In the genomic region with DNA sequence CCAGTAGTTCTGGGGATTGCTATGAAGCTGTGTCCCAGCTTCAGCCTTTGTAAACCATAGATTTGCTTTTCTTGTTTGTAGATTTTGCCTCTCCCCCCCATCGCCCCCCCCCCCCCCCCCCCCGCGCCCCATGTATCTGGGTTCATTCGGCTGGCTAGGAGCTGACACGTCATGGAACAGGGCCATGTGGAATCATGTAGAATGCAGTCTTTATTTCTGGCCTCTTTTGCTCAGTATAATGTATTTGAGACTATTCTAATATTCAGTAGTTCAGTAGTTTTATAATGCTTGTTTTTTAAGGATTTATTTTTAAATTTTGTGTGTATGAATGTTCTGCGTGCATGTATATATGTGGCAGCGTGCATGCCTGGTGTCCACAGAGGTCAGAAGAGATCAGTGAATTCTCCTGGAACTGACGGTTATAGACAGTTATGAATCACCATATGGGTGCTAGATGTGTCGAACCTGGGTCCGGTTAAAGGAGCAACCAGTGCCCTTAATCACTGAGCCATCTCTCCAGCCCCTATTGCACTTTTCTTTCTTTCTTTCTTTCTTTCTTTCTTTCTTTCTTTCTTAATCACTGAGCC, we compare ENCODE assay signal across 8 mouse cellular contexts. TPM values are rescaled to one million over a fixed set of nuclear protein-coding genes. Genes with fewer than 3 reads are reported as not detected.
DNase-seq lines count a peak whose midpoint lies in the region; ATAC-seq lines count a peak whose summit lies in the region.

No protein-coding gene starts in this region.

- H3K27ac ChIP-seq in kidney, embryonic 16.5 days (ENCODE audit: low read length): peak overlapping the region; percentile 93; the same call in 1 of the 2 replicates
- no peak overlapping the region for H3K27ac ChIP-seq in hindbrain, embryonic 15.5 days (replicated peaks)
- no peak overlapping the region for H3K27ac ChIP-seq in midbrain, embryonic 15.5 days

- H3K4me1 ChIP-seq in kidney, embryonic 16.5 days (ENCODE audit: insufficient read depth, low read length): no peaks in the 10 kb centered on the region
- H3K4me1 ChIP-seq in hindbrain, embryonic 15.5 days (replicated peaks): peaks cover 7% of the 10 kb centered on the region
- peaks cover 7% of the 10 kb centered on the region for H3K4me1 ChIP-seq in midbrain, embryonic 15.5 days

- peak overlapping the region; percentile 79 for H3K9ac ChIP-seq in kidney, embryonic 16.5 days (replicated peaks; ENCODE audit: low read length)
- peak overlapping the region; percentile 50; the same call in 1 of the 2 replicates for H3K9ac ChIP-seq in hindbrain, embryonic 15.5 days
- peak overlapping the region; percentile 27; the same call in 1 of the 2 replicates for H3K9ac ChIP-seq in midbrain, embryonic 15.5 days

- no peak for ATAC-seq in kidney, embryonic 16.5 days (ENCODE audit: low FRiP score, low TSS enrichment)
- ATAC-seq in hindbrain, embryonic 15.5 days (ENCODE audit: low FRiP score, low read depth): no peak
- no peak for ATAC-seq in midbrain, embryonic 15.5 days (replicated peaks)

- no peaks in the 10 kb centered on the region for H3K36me3 ChIP-seq in kidney, embryonic 16.5 days (ENCODE audit: insufficient read depth, low read length)
- H3K36me3 ChIP-seq in hindbrain, embryonic 15.5 days: no peaks in the 10 kb centered on the region
- H3K36me3 ChIP-seq in midbrain, embryonic 15.5 days (replicated peaks): no peaks in the 10 kb centered on the region

- 30% methylated on average over 8 of the region's 10 CpGs for WGBS in kidney, embryonic 16.5 days
- 48% methylated on average over 7 of the region's 10 CpGs for WGBS in hindbrain, embryonic 15.5 days
- WGBS in midbrain, embryonic 15.5 days: 43% methylated on average over 8 of the region's 10 CpGs

- peak overlapping the region; percentile 68 for H3K4me3 ChIP-seq in kidney, embryonic 16.5 days (ENCODE audit: low read length)
- H3K4me3 ChIP-seq in hindbrain, embryonic 15.5 days: peak overlapping the region; percentile 67
- H3K4me3 ChIP-seq in midbrain, embryonic 15.5 days: peak overlapping the region; percentile 61

- H3K27me3 ChIP-seq in kidney, embryonic 16.5 days (ENCODE audit: insufficient read depth, low read length): no peaks in the 10 kb centered on the region
- no peaks in the 10 kb centered on the region for H3K27me3 ChIP-seq in hindbrain, embryonic 15.5 days
- H3K27me3 ChIP-seq in midbrain, embryonic 15.5 days (replicated peaks): no peaks in the 10 kb centered on the region

- no peak for DNase-seq in kidney, adult 9 months
- peak; percentile 51 for DNase-seq in NIH3T3 (ENCODE audit: low read depth)
- DNase-seq in right cerebral cortex, adult 18-20 months: no peak
- DNase-seq in cerebellum, postnatal 4 days (ENCODE audit: low spot score in 2 of 2): no peak
- DNase-seq in urinary bladder, adult 2 months (ENCODE audit: low spot score): no peak

- H3K9me3 ChIP-seq in kidney, embryonic 16.5 days (ENCODE audit: low read length): no peaks in the 10 kb centered on the region
- H3K9me3 ChIP-seq in hindbrain, embryonic 15.5 days: no peaks in the 10 kb centered on the region
- H3K9me3 ChIP-seq in midbrain, embryonic 15.5 days: no peaks in the 10 kb centered on the region

- H3K4me2 ChIP-seq in kidney, embryonic 16.5 days (replicated peaks; ENCODE audit: low read depth, low read length): peak overlapping the region; percentile 77
- peak overlapping the region; percentile 65 for H3K4me2 ChIP-seq in hindbrain, embryonic 15.5 days
- peak overlapping the region; percentile 53 for H3K4me2 ChIP-seq in midbrain, embryonic 15.5 days

RNA-seq across cellular contexts. Expression of a gene that starts 5.2 kb away (rescaled TPM):
- 41.6 and 43.3 TPM in 2 replicates for polyA plus RNA-seq in kidney, embryonic 16.5 days (2015; fragmentation: Nextera tagmentation; extraction: Ambion mirVana)
- 14.8 and 16.1 TPM in 2 replicates for polyA plus RNA-seq in hindbrain, embryonic 15.5 days (2015; fragmentation: Nextera tagmentation; extraction: Ambion mirVana)
- polyA plus RNA-seq in midbrain, embryonic 15.5 days (2015; fragmentation: Nextera tagmentation; extraction: Ambion mirVana): 15.0 TPM in 2 replicates
- 2.6 and 4.3 TPM in 2 replicates for polyA plus RNA-seq in urinary bladder, adult 2 months (2012; rRNA removed)

RNA-seq across cellular contexts. Expression of a gene that starts 5.8 kb away (rescaled TPM):
- polyA plus RNA-seq in kidney, embryonic 16.5 days (2015; fragmentation: Nextera tagmentation; extraction: Ambion mirVana): 71.0 and 74.1 TPM in 2 replicates
- polyA plus RNA-seq in hindbrain, embryonic 15.5 days (2015; fragmentation: Nextera tagmentation; extraction: Ambion mirVana): 136 and 137 TPM in 2 replicates
- polyA plus RNA-seq in midbrain, embryonic 15.5 days (2015; fragmentation: Nextera tagmentation; extraction: Ambion mirVana): 120 and 127 TPM in 2 replicates
- polyA plus RNA-seq in urinary bladder, adult 2 months (2012; rRNA removed): 204 and 249 TPM in 2 replicates

Comparison
In these comparisons a context has a peak if more than half of its experiments do, and no peak if none do; other contexts are left out.
1. H3K9ac ChIP-seq: peak in every context shown above with its lines; median percentile 79 in kidney, embryonic 16.5 days; 50 in hindbrain, embryonic 15.5 days; 27 in midbrain, embryonic 15.5 days.